Mouse (Mus musculus): ENCODE results near the gene Nudt22.

Gene Nudt22

GRCm38 (mm10) chr19:6974211-6975205, 21.4 kb downstream of the Nudt22 start, which contains the start of gene Ppp1r14b:
TSS of gene Ppp1r14b (plus strand) at chr19:6974968.
- POLR2A ChIA-PET, result interaction anchor here (0.5 to 8.9 kb wide), 46 partner anchors 8 to 1969 kb away, joined by 3 to 99 read pairs (median 5); partner anchors contain the start of genes Nudt22 (in 3 of the 4), Trpt1 (in 3 of the 4), Bad (in 2 of the 4) and Stip1 (in 2 of the 4)
- CTCF ChIA-PET, result interaction anchor here in 3 of 4 experiments (0.5 to 1.3 kb wide), 14 partner anchors 12 to 1051 kb away, joined by 3 to 5 read pairs (median 3); no protein-coding TSS in a partner anchor

- POLR2A ChIA-PET, result interaction anchor here (0.5 to 3.3 kb wide), 29 partner anchors 9 to 1970 kb away, joined by 3 to 19 read pairs (median 4); partner anchors contain the start of genes Bad (in 2 of the 4), Nudt22 (in 2 of the 4), Trpt1 (in 2 of the 4) and Catsperz (in 1 of the 4)
- CTCF ChIA-PET, result interaction anchor here in 3 of 4 experiments (0.6 to 1.3 kb wide), 11 partner anchors 11 to 1050 kb away, joined by 3 to 5 read pairs (median 3); no protein-coding TSS in a partner anchor
Observed at GRCm38 (mm10) chr19:6973581-6974190, 22.2 kb downstream of the Nudt22 start.

GRCm38 (mm10) chr19:6972247-6972917, 23.5 kb downstream of the Nudt22 start:
- ChIA-PET POLR2A (interaction anchor here in 3 of 4 experiments (0.6 to 6.9 kb wide), 15 partner anchors 7 to 293 kb away, joined by 3 to 134 read pairs (median 5); partner anchors contain the start of genes Fkbp2 (in 3 of the 3), Vegfb (in 2 of the 3), Bad (in 1 of the 3) and Gpr137 (in 1 of the 3)), CTCF (interaction anchor here (0.6 to 6.1 kb wide), 7 partner anchors 7 to 36 kb away, joined by 3 to 89 read pairs (median 13); partner anchors contain the start of genes Fkbp2 (in 2 of the 4) and Bad (in 1 of the 4))

- POLR2A ChIA-PET, result interaction anchor here (0.5 to 6.9 kb wide), 29 partner anchors 8 to 1770 kb away, joined by 3 to 134 read pairs (median 5); partner anchors contain the start of genes Fkbp2 (in 3 of the 4), Vegfb (in 2 of the 4), Bad (in 1 of the 4) and Esrra (in 1 of the 4)
Observed at GRCm38 (mm10) chr19:6971644-6972043, 24.3 kb downstream of the Nudt22 start.

GRCm38 (mm10) chr19:6970460-6971085, 25.3 kb downstream of the Nudt22 start:
- ChIA-PET CTCF (interaction anchor here (0.5 to 6.1 kb wide), 45 partner anchors 8 to 593 kb away, joined by 3 to 89 read pairs (median 5); partner anchors contain the start of genes Fkbp2 (in 3 of the 4), Dnajc4 (in 2 of the 4), Bad (in 1 of the 4) and Catsperz (in 1 of the 4)), POLR2A (interaction anchor here (0.5 to 6.9 kb wide), 43 partner anchors 8 to 1753 kb away, joined by 3 to 134 read pairs (median 4); partner anchors contain the start of genes Fkbp2 (in 3 of the 4), Dnajc4 (in 2 of the 4), Gpr137 (in 2 of the 4) and Nudt22 (in 2 of the 4))

More at GRCm38 (mm10) chr19:6971644-6972043, 24.3 kb downstream of the Nudt22 start:
- CTCF ChIA-PET, result interaction anchor here (0.6 to 6.1 kb wide), 12 partner anchors 7 to 49 kb away, joined by 3 to 89 read pairs (median 11); partner anchors contain the start of genes Fkbp2 (in 3 of the 4), Bad (in 1 of the 4), Nudt22 (in 1 of the 4) and Trpt1 (in 1 of the 4)

GRCm38 (mm10) chr19:6969665-6970381, 26.1 kb downstream of the Nudt22 start:
- ChIA-PET POLR2A (interaction anchor here (0.6 to 6.9 kb wide), 34 partner anchors 8 to 1512 kb away, joined by 3 to 134 read pairs (median 4); partner anchors contain the start of genes Fkbp2 (in 3 of the 4), Gpr137 (in 2 of the 4), Nudt22 (in 2 of the 4) and Trpt1 (in 2 of the 4)), CTCF (interaction anchor here (0.5 to 6.1 kb wide), 44 partner anchors 8 to 593 kb away, joined by 3 to 89 read pairs (median 4); partner anchors contain the start of genes Fkbp2 (in 3 of the 4), Dnajc4 (in 2 of the 4), Bad (in 1 of the 4) and Catsperz (in 1 of the 4))

GRCm38 (mm10) chr19:6969291-6969664, 26.6 kb downstream of the Nudt22 start:
- ChIA-PET CTCF (interaction anchor here (1.0 to 6.1 kb wide), 13 partner anchors 10 to 131 kb away, joined by 3 to 89 read pairs (median 10); partner anchors contain the start of genes Fkbp2 (in 3 of the 4), Catsperz (in 1 of the 4), Dnajc4 (in 1 of the 4) and Esrra (in 1 of the 4)), POLR2A (interaction anchor here in 3 of 4 experiments (0.6 to 6.9 kb wide), 16 partner anchors 8 to 1060 kb away, joined by 3 to 134 read pairs (median 7); partner anchors contain the start of genes Fkbp2 (in 3 of the 3), Nudt22 (in 2 of the 3), Trpt1 (in 2 of the 3) and Stip1 (in 1 of the 3))

GRCm38 (mm10) chr19:6968491-6969271, 27.2 kb downstream of the Nudt22 start:
- ChIA-PET CTCF (interaction anchor here in 3 of 4 experiments (2.2 to 6.1 kb wide), 4 partner anchors 10 to 16 kb away, joined by 14 to 89 read pairs (median 34); partner anchors contain the start of gene Fkbp2 (in 2 of the 3)), POLR2A (interaction anchor here in 3 of 4 experiments (0.6 to 6.9 kb wide), 10 partner anchors 8 to 1745 kb away, joined by 3 to 134 read pairs (median 4); partner anchors contain the start of genes Fkbp2 (in 2 of the 3), Nudt22 (in 1 of the 3) and Trpt1 (in 1 of the 3))

GRCm38 (mm10) chr19:6956461-6956860, 39.5 kb downstream of the Nudt22 start:
- POLR2A ChIA-PET, result interaction anchor here in 3 of 4 experiments (0.6 to 12.2 kb wide), 19 partner anchors 9 to 567 kb away, joined by 3 to 134 read pairs (median 4); partner anchors contain the start of genes Bad (in 2 of the 3), Dnajc4 (in 2 of the 3), Gpr137 (in 2 of the 3) and Nudt22 (in 2 of the 3)
- CTCF ChIA-PET, result interaction anchor here (0.5 to 7.6 kb wide), 9 partner anchors 13 to 122 kb away, joined by 3 to 41 read pairs (median 4); partner anchors contain the start of genes Catsperz (in 1 of the 4) and Plcb3 (in 1 of the 4)

GRCm38 (mm10) chr19:6955424-6955823, 40.5 kb downstream of the Nudt22 start:
- ChIA-PET CTCF (interaction anchor here in 3 of 4 experiments (1.2 to 7.6 kb wide), 6 partner anchors 14 to 65 kb away, joined by 3 to 41 read pairs (median 5); no protein-coding TSS in a partner anchor), POLR2A (interaction anchor here in 3 of 4 experiments (0.9 to 12.2 kb wide), 12 partner anchors 8 to 41 kb away, joined by 3 to 134 read pairs (median 4); partner anchors contain the start of genes Dnajc4 (in 2 of the 3), Nudt22 (in 2 of the 3), Trpt1 (in 2 of the 3) and Bad (in 1 of the 3))

- ChIA-PET POLR2A (interaction anchor here in 3 of 4 experiments (0.9 to 12.2 kb wide), 11 partner anchors 10 to 384 kb away, joined by 3 to 134 read pairs (median 13); partner anchors contain the start of genes Bad (in 2 of the 3), Gpr137 (in 2 of the 3), Esrra (in 1 of the 3) and Fkbp2 (in 1 of the 3)), CTCF (interaction anchor here in 2 of 4 experiments (1.2 to 7.6 kb wide), 4 partner anchors 11 to 25 kb away, joined by 3 to 42 read pairs (median 28); partner anchors contain the start of gene Fkbp2 (in 1 of the 2))
Observed at GRCm38 (mm10) chr19:6954046-6954445, 41.9 kb downstream of the Nudt22 start.

- POLR2A ChIA-PET, result interaction anchor here (0.5 to 12.2 kb wide), 31 partner anchors 8 to 319 kb away, joined by 3 to 134 read pairs (median 8); partner anchors contain the start of genes Bad (in 4 of the 4), Gpr137 (in 4 of the 4), Fkbp2 (in 2 of the 4) and Nudt22 (in 2 of the 4)
- CTCF ChIA-PET, result interaction anchor here in 1 of 4 experiments (0.8 to 7.6 kb wide), 5 partner anchors 10 to 350 kb away, joined by 3 to 42 read pairs (median 19); partner anchors contain the start of genes Bad, Fkbp2 and Gpr137
Observed at GRCm38 (mm10) chr19:6952712-6953037, 43.2 kb downstream of the Nudt22 start.
